Comparison of ENCODE assay signal across 8 mouse cellular contexts in the genomic region with DNA sequence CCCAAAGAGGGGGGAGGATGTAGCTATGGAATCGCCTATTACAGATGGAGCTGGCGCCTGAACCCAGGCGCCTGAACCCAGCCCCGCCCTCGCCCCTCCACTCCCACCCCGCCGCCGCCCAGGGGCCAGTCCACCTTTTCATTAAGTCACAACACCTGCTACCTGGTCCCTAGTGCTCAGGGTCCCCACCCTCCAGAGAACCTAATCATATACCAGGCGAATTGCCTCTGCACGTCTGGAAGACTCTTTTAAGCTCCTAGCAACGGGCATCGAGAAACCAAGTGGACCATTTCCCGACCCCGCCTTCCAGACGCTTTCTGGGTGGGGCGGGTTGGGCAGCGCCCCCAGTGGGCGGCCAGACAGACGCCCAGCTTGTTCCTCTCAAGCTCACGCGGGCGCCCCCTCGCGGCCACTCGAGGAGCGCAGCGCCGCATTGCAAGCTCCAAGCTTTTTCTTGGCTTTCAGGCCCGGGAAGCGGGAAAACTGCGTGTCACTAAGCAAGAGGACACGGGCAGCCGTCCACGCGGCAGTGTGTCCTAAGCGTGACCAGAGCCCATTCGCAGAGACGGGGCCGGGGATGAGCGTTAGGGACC. TPM values are rescaled to one million over a fixed set of nuclear protein-coding genes. Genes with fewer than 3 reads are reported as not detected.
DNase-seq lines count a peak whose midpoint lies in the region; ATAC-seq and TF ChIP-seq lines count a peak whose summit lies in the region.

No protein-coding gene starts in this region.

- H3K27me3 ChIP-seq in Patski = peaks cover 48% of the 10 kb centered on the region
- no peaks in the 10 kb centered on the region; the same call in 1 of the 2 replicates for H3K27me3 ChIP-seq in hindbrain, embryonic 12.5 days

- CTCF ChIA-PET in Patski (lab: Charles Lee) = interaction anchor here (0.7 to 5.1 kb wide), 17 partner anchors 9 to 213 kb away, joined by 3 to 41 read pairs (median 4); no protein-coding TSS in a partner anchor

- no peaks in the 10 kb centered on the region for H3K36me3 ChIP-seq in hindbrain, embryonic 12.5 days

- peaks cover 17% of the 10 kb centered on the region; the same call in 1 of the 2 replicates for H3K4me1 ChIP-seq in hindbrain, embryonic 12.5 days

- H3K27ac ChIP-seq in hindbrain, embryonic 12.5 days = peak overlapping the region; percentile 94

- TF ChIP-seq CTCF in Patski (IDR thresholded peaks at IDR 0.05) = peak; percentile 100

- H3K9me3 ChIP-seq in hindbrain, embryonic 12.5 days (replicated peaks) = no peaks in the 10 kb centered on the region

- DNase-seq in Patski (ENCODE audit: low read depth, low spot score) = peak; percentile 39
- DNase-seq in cerebellum, postnatal 10 days = peak; percentile 99 to 100
- DNase-seq in frontal cortex, postnatal 10 days (ENCODE audit: low spot score in 2 of 2) = peak; percentile 91 to 94
- peak; percentile 96 for DNase-seq in layer of hippocampus, postnatal 14 days (ENCODE audit: low spot score in 2 of 2)
- peak; percentile 95 for DNase-seq in lung, postnatal 14 days
- peak; percentile 82 for DNase-seq in retina, adult 2 months (ENCODE audit: low read depth, low spot score)
- DNase-seq in urinary bladder, adult 18-20 months (ENCODE audit: low spot score in 2 of 2) = peak; percentile 84 to 96

- WGBS in hindbrain, embryonic 12.5 days = under 1% methylated on average over 39 of the region's 40 CpGs

- in situ Hi-C loops in Patski (cut with MboI; ENCODE audit: low pct_unique_long_range_greater_than_20kb) = loop anchor here (25.0 kb wide), 1 partner anchor 196 kb away; no protein-coding TSS in a partner anchor

- peak overlapping the region; percentile 73 for H3K4me2 ChIP-seq in hindbrain, embryonic 12.5 days (replicated peaks)

- POLR2A ChIA-PET in Patski (lab: Charles Lee) = no interaction called here

- H3K9ac ChIP-seq in hindbrain, embryonic 12.5 days = peak overlapping the region; percentile 79

- ATAC-seq in Patski = peak; percentile 96
- peak; percentile 78 for ATAC-seq in hindbrain, embryonic 12.5 days (ENCODE audit: low FRiP score)

- peak overlapping the region; percentile 62 for H3K4me3 ChIP-seq in hindbrain, embryonic 12.5 days

RNA-seq across cellular contexts. Expression of gene Apba1, which starts 0.6 kb away (rescaled TPM):
- 0.03 TPM for polyA plus RNA-seq in Patski (2021)
- polyA plus RNA-seq in hindbrain, embryonic 12.5 days (2016; fragmentation: Nextera tagmentation; extraction: Ambion mirVana) = 6.0 and 7.1 TPM in 2 replicates
- 100 to 1,000 TPM; 152 to 160 TPM for total RNA-seq in layer of hippocampus, postnatal 14 days (2021)

Comparison
In these comparisons a context has a peak if more than half of its experiments do, and no peak if none do; other contexts are left out.
1. Peak in every context shown above with its lines: DNase-seq, ATAC-seq, H3K4me3 ChIP-seq and H3K27ac ChIP-seq.
2. DNase-seq: peak in every context shown above with its lines; median percentile 100 in cerebellum, postnatal 10 days; 96 in layer of hippocampus, postnatal 14 days; 95 in lung, postnatal 14 days; 92 in frontal cortex, postnatal 10 days; 90 in urinary bladder, adult 18-20 months; 82 in retina, adult 2 months; 39 in Patski.